31 mouse cellular contexts compared by ENCODE assay signal in genomic region chr5:115745319-115745718, GRCm38 (mm10). TPM values are rescaled to one million over a fixed set of nuclear protein-coding genes. Genes with fewer than 3 reads are reported as not detected.
DNase-seq lines count a peak whose midpoint lies in the region; ATAC-seq and TF ChIP-seq lines count a peak whose summit lies in the region.
"Had no signal": no experiment of that assay in that cellular context is flagged by ENCODE, and none has a peak within 500 bp of the region (broad histone marks: within the 10 kb centered on the region; RNA-seq: fewer than 3 reads in every experiment).

No protein-coding gene starts in this region.

- no peak overlapping the region; the same call in 1 of the 2 replicates for H3K27ac ChIP-seq in embryonic facial prominence, embryonic 14.5 days (replicated peaks; ENCODE audit: low read depth, low read length)
- H3K27ac ChIP-seq in embryonic facial prominence, embryonic 10.5 days (replicated peaks), result no peak overlapping the region
- no peak overlapping the region for H3K27ac ChIP-seq in hindbrain, postnatal 0 days
- no peak overlapping the region for H3K27ac ChIP-seq in hindbrain, embryonic 14.5 days
- H3K27ac ChIP-seq: heart, embryonic 10.5 days; heart, embryonic 15.5 days; hindbrain, embryonic 12.5 days; kidney, postnatal 0 days; limb, embryonic 10.5 days; limb, embryonic 15.5 days; liver, embryonic 13.5 days; neural tube, embryonic 13.5 days had no signal

- WGBS in embryonic facial prominence, embryonic 14.5 days, result 61% methylated on average over 15 of the region's 15 CpGs
- WGBS in embryonic facial prominence, embryonic 10.5 days, result 89% methylated on average over 15 of the region's 15 CpGs
- WGBS in hindbrain, postnatal 0 days, result 65% methylated on average over 15 of the region's 15 CpGs
- 82% methylated on average over 15 of the region's 15 CpGs for WGBS in hindbrain, embryonic 14.5 days

- intact Hi-C loops in left cerebral cortex, postnatal 14 days (cut with DNase I), result no loop called here
- intact Hi-C loops in left cerebral cortex, postnatal 4 days (cut with DNase I), result no loop called here

- no peaks in the 10 kb centered on the region for H3K9me3 ChIP-seq in embryonic facial prominence, embryonic 14.5 days (ENCODE audit: control insufficient read depth, low read length)
- H3K9me3 ChIP-seq in embryonic facial prominence, embryonic 10.5 days, result no peaks in the 10 kb centered on the region
- H3K9me3 ChIP-seq in hindbrain, postnatal 0 days (ENCODE audit: low read length), result no peaks in the 10 kb centered on the region
- no peaks in the 10 kb centered on the region for H3K9me3 ChIP-seq in hindbrain, embryonic 14.5 days (ENCODE audit: control insufficient read depth, low read length)
- H3K9me3 ChIP-seq: heart, embryonic 10.5 days; heart, embryonic 15.5 days; hindbrain, embryonic 12.5 days; limb, embryonic 10.5 days; limb, embryonic 15.5 days; liver, embryonic 13.5 days; megakaryocyte, embryonic 14.5 days; neural tube, embryonic 13.5 days had no signal

- no peaks in the 10 kb centered on the region for H3K4me1 ChIP-seq in embryonic facial prominence, embryonic 14.5 days (ENCODE audit: control insufficient read depth, insufficient read depth, low read length)
- no peaks in the 10 kb centered on the region for H3K4me1 ChIP-seq in embryonic facial prominence, embryonic 10.5 days
- H3K4me1 ChIP-seq in hindbrain, postnatal 0 days (ENCODE audit: insufficient read depth, low read length), result no peaks in the 10 kb centered on the region
- H3K4me1 ChIP-seq in hindbrain, embryonic 14.5 days (replicated peaks; ENCODE audit: control insufficient read depth, insufficient read depth, low read length), result no peaks in the 10 kb centered on the region
- H3K4me1 ChIP-seq: heart, embryonic 10.5 days; heart, embryonic 15.5 days; hindbrain, embryonic 12.5 days; limb, embryonic 10.5 days; limb, embryonic 15.5 days; liver, embryonic 13.5 days; megakaryocyte, embryonic 14.5 days; neural tube, embryonic 13.5 days had no signal

- DNase-seq in embryonic facial prominence, embryonic 14.5 days (ENCODE audit: low spot score), result peak; percentile 47
- no peak for DNase-seq in embryonic facial prominence, embryonic 10.5 days (ENCODE audit: low spot score)
- DNase-seq in hindbrain, postnatal 0 days (ENCODE audit: low spot score), result peak; percentile 5
- no peak for DNase-seq in hindbrain, embryonic 14.5 days (ENCODE audit: low spot score)
- peak; percentile 31 to 46 for DNase-seq in left cerebral cortex, postnatal 14 days (ENCODE audit: low spot score in 2 of 2)
- DNase-seq in left cerebral cortex, postnatal 4 days, result no peak
- DNase-seq in brain, embryonic 18.5 days (ENCODE audit: low read depth, low spot score), result peak; percentile 42
- no peak for DNase-seq in adrenal gland, postnatal 25 days
- DNase-seq: adrenal gland, adult 2 months; cerebellum, adult 11-12 months; cerebellum, adult 9-11 months; gastrocnemius, postnatal 14 days; kidney, adult 11 months; layer of hippocampus, adult 9-11 months; liver, embryonic 13.5 days; lung, adult 18-20 months; lung, postnatal 4 days; thymus, adult 2 months; thymus, postnatal 36 days had no signal

- H3K36me3 ChIP-seq in embryonic facial prominence, embryonic 14.5 days (ENCODE audit: control insufficient read depth, insufficient read depth, low read length), result no peaks in the 10 kb centered on the region
- H3K36me3 ChIP-seq in embryonic facial prominence, embryonic 10.5 days (replicated peaks), result no peaks in the 10 kb centered on the region
- no peaks in the 10 kb centered on the region for H3K36me3 ChIP-seq in hindbrain, postnatal 0 days (ENCODE audit: insufficient read depth, low read length)
- no peaks in the 10 kb centered on the region for H3K36me3 ChIP-seq in hindbrain, embryonic 14.5 days (replicated peaks; ENCODE audit: control insufficient read depth, insufficient read depth)
- H3K36me3 ChIP-seq: heart, embryonic 10.5 days; heart, embryonic 15.5 days; hindbrain, embryonic 12.5 days; limb, embryonic 10.5 days; limb, embryonic 15.5 days; liver, embryonic 13.5 days; neural tube, embryonic 13.5 days had no signal

- H3K27me3 ChIP-seq in embryonic facial prominence, embryonic 14.5 days (replicated peaks; ENCODE audit: control insufficient read depth, insufficient read depth, low read length), result no peaks in the 10 kb centered on the region
- H3K27me3 ChIP-seq in embryonic facial prominence, embryonic 10.5 days (replicated peaks; ENCODE audit: low read depth, poor library complexity, severe bottlenecking), result no peaks in the 10 kb centered on the region
- no peaks in the 10 kb centered on the region for H3K27me3 ChIP-seq in hindbrain, postnatal 0 days (ENCODE audit: insufficient read depth, low read length)
- no peaks in the 10 kb centered on the region for H3K27me3 ChIP-seq in hindbrain, embryonic 14.5 days (ENCODE audit: control insufficient read depth, insufficient read depth, low read length)
- H3K27me3 ChIP-seq: CH12.LX; heart, embryonic 15.5 days; hindbrain, embryonic 12.5 days; limb, embryonic 15.5 days; liver, embryonic 13.5 days; neural tube, embryonic 13.5 days had no signal

- ATAC-seq in embryonic facial prominence, embryonic 14.5 days (ENCODE audit: low read depth), result 0 out of 2 replicates have a peak, but pooled peaks have one; percentile 18
- no peak for ATAC-seq in hindbrain, postnatal 0 days
- ATAC-seq in hindbrain, embryonic 14.5 days (ENCODE audit: low FRiP score), result no peak
- ATAC-seq: activated CD4-positive, CD25-positive, alpha-beta regulatory T cell, adult 4 months; forebrain, embryonic 16.5 days; lung, postnatal 0 days had no signal

- no peak for TF ChIP-seq CTCF in hindbrain, postnatal 0 days (IDR thresholded peaks at IDR 0.05; ENCODE audit: low read depth)

- H3K4me2 ChIP-seq in embryonic facial prominence, embryonic 14.5 days (ENCODE audit: low read depth, low read length), result no peak overlapping the region
- H3K4me2 ChIP-seq in hindbrain, postnatal 0 days (ENCODE audit: low read depth, low read length), result no peak overlapping the region
- no peak overlapping the region for H3K4me2 ChIP-seq in hindbrain, embryonic 14.5 days (replicated peaks)
- H3K4me2 ChIP-seq: heart, embryonic 15.5 days; hindbrain, embryonic 12.5 days; limb, embryonic 15.5 days; liver, embryonic 13.5 days; neural tube, embryonic 13.5 days had no signal

- no peak overlapping the region for H3K4me3 ChIP-seq in embryonic facial prominence, embryonic 14.5 days (ENCODE audit: low read depth, low read length)
- no peak overlapping the region for H3K4me3 ChIP-seq in embryonic facial prominence, embryonic 10.5 days
- H3K4me3 ChIP-seq in hindbrain, postnatal 0 days (ENCODE audit: low read length), result no peak overlapping the region
- no peak overlapping the region for H3K4me3 ChIP-seq in hindbrain, embryonic 14.5 days (replicated peaks; ENCODE audit: low read length)
- H3K4me3 ChIP-seq: heart, embryonic 10.5 days; heart, embryonic 15.5 days; hindbrain, embryonic 12.5 days; limb, embryonic 10.5 days; limb, embryonic 15.5 days; liver, embryonic 13.5 days; megakaryocyte, embryonic 14.5 days; neural tube, embryonic 13.5 days had no signal

- no peak overlapping the region for H3K9ac ChIP-seq in embryonic facial prominence, embryonic 14.5 days (ENCODE audit: low read depth, low read length)
- no peak overlapping the region for H3K9ac ChIP-seq in hindbrain, postnatal 0 days (replicated peaks; ENCODE audit: low read length)
- no peak overlapping the region for H3K9ac ChIP-seq in hindbrain, embryonic 14.5 days
- H3K9ac ChIP-seq: heart, embryonic 15.5 days; hindbrain, embryonic 12.5 days; limb, embryonic 15.5 days; liver, embryonic 13.5 days; neural tube, embryonic 13.5 days had no signal

RNA-seq across cellular contexts. Expression of gene Bicdl1, which starts 13.9 kb away (rescaled TPM):
- polyA plus RNA-seq in embryonic facial prominence, embryonic 14.5 days (2014; fragmentation: Nextera tagmentation; extraction: Ambion mirVana), result 13.7 and 14.5 TPM in 2 replicates
- 8.7 and 9.1 TPM in 2 replicates for polyA plus RNA-seq in embryonic facial prominence, embryonic 10.5 days (2016; fragmentation: Nextera tagmentation; extraction: Ambion mirVana)
- total RNA-seq in hindbrain, postnatal 0 days (2014; rRNA removed), result 124 and 134 TPM in 2 replicates
- 28.8 and 31.7 TPM in 2 replicates for polyA plus RNA-seq in hindbrain, postnatal 0 days (2015; fragmentation: Nextera tagmentation; extraction: Ambion mirVana)
- polyA plus RNA-seq in hindbrain, embryonic 14.5 days (2014; fragmentation: Nextera tagmentation; extraction: Ambion mirVana), result 36.2 and 37.8 TPM in 2 replicates
- 100 to 1,000 TPM; 118 to 125 TPM for total RNA-seq in left cerebral cortex, postnatal 14 days (2021)
- total RNA-seq in left cerebral cortex, postnatal 4 days (2021), result 100 to 1,000 TPM; 144 to 151 TPM
- total RNA-seq in adrenal gland, postnatal 25 days (2021), result 7.6 and 13.4 TPM in 2 replicates

Comparison
In these comparisons a context has a peak if more than half of its experiments do, and no peak if none do; other contexts are left out.
1. DNase-seq: peak in embryonic facial prominence, embryonic 14.5 days (single experiment), hindbrain, postnatal 0 days (single experiment), left cerebral cortex, postnatal 14 days (2 of 2) and brain, embryonic 18.5 days (single experiment); none in embryonic facial prominence, embryonic 10.5 days (single experiment), hindbrain, embryonic 14.5 days (single experiment), left cerebral cortex, postnatal 4 days (single experiment) and adrenal gland, postnatal 25 days (single experiment).